Mouse (Mus musculus): ENCODE data around the gene Tmem186. TPM values are rescaled to one million over a fixed set of nuclear protein-coding genes. Genes with fewer than 3 reads are reported as not detected.

Tmem186 gene
- polyA plus RNA-seq, 1 experiment from 2014 or later, result 7.0 TPM

- no peak overlapping the region for H3K4me2 ChIP-seq (ENCODE audit: low read depth, low read length)
These were observed 42.3 kb upstream of the Tmem186 start for GRCm38 (mm10) chr16:8679780-8680179.

GRCm38 (mm10) chr16:8678676-8679075, 41.2 kb upstream of the Tmem186 start:
- Histone ChIP-seq H3K4me3 (ENCODE audit: low read depth, low read length) (no peak overlapping the region), H3K4me2 (ENCODE audit: low read depth, low read length) (peak overlapping the region; percentile 38; the same call in 1 of the 2 replicates), H3K36me3 (replicated peaks; ENCODE audit: insufficient read depth, low read length) (no peaks in the 10 kb centered on the region), H3K9me3 (ENCODE audit: low read length) (no peaks in the 10 kb centered on the region), H3K27ac (ENCODE audit: low read depth) (peak overlapping the region; percentile 95), H3K4me1 (ENCODE audit: insufficient read depth) (peaks cover 33% of the 10 kb centered on the region), H3K9ac (replicated peaks) (no peak overlapping the region; the same call in 1 of the 2 replicates), H3K27me3 (ENCODE audit: insufficient read depth, low read length) (no peaks in the 10 kb centered on the region)
- ATAC-seq (peak; percentile 36), DNase-seq (peak; percentile 63)
- TF ChIP-seq CTCF (IDR thresholded peaks at IDR 0.05; ENCODE audit: low read depth) (no peak), EP300 (IDR thresholded peaks at IDR 0.05; ENCODE audit: low read depth) (peak; percentile 75)
- 48% methylated on average over 4 of the region's 4 CpGs for WGBS (ENCODE audit: insufficient replicate concordance)

More at GRCm38 (mm10) chr16:8679780-8680179, 42.3 kb upstream of the Tmem186 start:
- Histone ChIP-seq H3K4me3 (ENCODE audit: low read depth, low read length) (no peak overlapping the region), H3K4me1 (ENCODE audit: insufficient read depth) (peaks cover 28% of the 10 kb centered on the region), H3K9ac (replicated peaks) (no peak overlapping the region), H3K36me3 (replicated peaks; ENCODE audit: insufficient read depth, low read length) (peaks cover 5% of the 10 kb centered on the region; the same call in 1 of the 2 replicates), H3K27ac (ENCODE audit: low read depth) (no peak overlapping the region), H3K9me3 (ENCODE audit: low read length) (no peaks in the 10 kb centered on the region), H3K27me3 (ENCODE audit: insufficient read depth, low read length) (no peaks in the 10 kb centered on the region)
- DNase-seq (no peak), ATAC-seq (no peak)
- WGBS (ENCODE audit: insufficient replicate concordance), result 66% methylated on average over 3 of the region's 3 CpGs
- TF ChIP-seq EP300 (IDR thresholded peaks at IDR 0.05; ENCODE audit: low read depth) (no peak), CTCF (IDR thresholded peaks at IDR 0.05; ENCODE audit: low read depth) (no peak)

- H3K27me3 ChIP-seq (ENCODE audit: insufficient read depth, low read length), result no peaks in the 10 kb centered on the region
- TF ChIP-seq CTCF (IDR thresholded peaks at IDR 0.05; ENCODE audit: low read depth) (no peak), EP300 (IDR thresholded peaks at IDR 0.05; ENCODE audit: low read depth) (no peak)
- no peak overlapping the region; the same call in 1 of the 2 replicates for H3K9ac ChIP-seq (replicated peaks)
- ATAC-seq, result peak; percentile 23; the same call in 1 of the 2 replicates
- peaks cover 39% of the 10 kb centered on the region for H3K4me1 ChIP-seq (ENCODE audit: insufficient read depth)
- H3K9me3 ChIP-seq (ENCODE audit: low read length), result no peaks in the 10 kb centered on the region
- peak overlapping the region; percentile 95 for H3K27ac ChIP-seq (ENCODE audit: low read depth)
- WGBS (ENCODE audit: insufficient replicate concordance), result 39% methylated on average over 5 of the region's 5 CpGs
- peak overlapping the region; percentile 36; the same call in 1 of the 2 replicates for H3K4me2 ChIP-seq (ENCODE audit: low read depth, low read length)
- no peak overlapping the region for H3K4me3 ChIP-seq (ENCODE audit: low read depth, low read length)
- no peaks in the 10 kb centered on the region for H3K36me3 ChIP-seq (replicated peaks; ENCODE audit: insufficient read depth, low read length)
- DNase-seq, result peak; percentile 81
These were observed 40.5 kb upstream of the Tmem186 start for GRCm38 (mm10) chr16:8678035-8678434.

GRCm38 (mm10) chr16:8676800-8677199, 39.3 kb upstream of the Tmem186 start:
- DNase-seq (peak; percentile 65), ATAC-seq (peak; percentile 20; the same call in 1 of the 2 replicates)
- H3K4me3 ChIP-seq (ENCODE audit: low read depth, low read length), result 0 out of 2 replicates have a peak overlapping the region, but pooled peaks have one; percentile 19
- peak overlapping the region; percentile 40; the same call in 1 of the 2 replicates for H3K9ac ChIP-seq (replicated peaks)
- WGBS (ENCODE audit: insufficient replicate concordance), result 45% methylated on average over 4 of the region's 4 CpGs
- no peaks in the 10 kb centered on the region for H3K9me3 ChIP-seq (ENCODE audit: low read length)
- peaks cover 45% of the 10 kb centered on the region for H3K4me1 ChIP-seq (ENCODE audit: insufficient read depth)
- TF ChIP-seq CTCF (IDR thresholded peaks at IDR 0.05; ENCODE audit: low read depth) (peak; percentile 95), EP300 (IDR thresholded peaks at IDR 0.05; ENCODE audit: low read depth) (no peak)
- peak overlapping the region; percentile 95 for H3K27ac ChIP-seq (ENCODE audit: low read depth)
- H3K36me3 ChIP-seq (replicated peaks; ENCODE audit: insufficient read depth, low read length), result no peaks in the 10 kb centered on the region
- H3K4me2 ChIP-seq (ENCODE audit: low read depth, low read length), result peak overlapping the region; percentile 64
- no peaks in the 10 kb centered on the region for H3K27me3 ChIP-seq (ENCODE audit: insufficient read depth, low read length)

GRCm38 (mm10) chr16:8676228-8676627, 38.7 kb upstream of the Tmem186 start:
- ATAC-seq (peak; percentile 35), DNase-seq (peak; percentile 57)
- WGBS (ENCODE audit: insufficient replicate concordance), result 40% methylated on average over 2 of the region's 2 CpGs
- Histone ChIP-seq H3K27me3 (ENCODE audit: insufficient read depth, low read length) (no peaks in the 10 kb centered on the region), H3K4me3 (ENCODE audit: low read depth, low read length) (peak overlapping the region; percentile 19), H3K27ac (ENCODE audit: low read depth) (peak overlapping the region; percentile 95), H3K4me2 (ENCODE audit: low read depth, low read length) (peak overlapping the region; percentile 64), H3K9me3 (ENCODE audit: low read length) (no peaks in the 10 kb centered on the region), H3K4me1 (ENCODE audit: insufficient read depth) (peaks cover 45% of the 10 kb centered on the region), H3K36me3 (replicated peaks; ENCODE audit: insufficient read depth, low read length) (no peaks in the 10 kb centered on the region), H3K9ac (replicated peaks) (peak overlapping the region; percentile 40)
- TF ChIP-seq EP300 (IDR thresholded peaks at IDR 0.05; ENCODE audit: low read depth), result peak; percentile 94
- no peak for TF ChIP-seq CTCF (IDR thresholded peaks at IDR 0.05; ENCODE audit: low read depth)

GRCm38 (mm10) chr16:8675559-8675958, 38.0 kb upstream of the Tmem186 start:
- no peaks in the 10 kb centered on the region for H3K36me3 ChIP-seq (replicated peaks; ENCODE audit: insufficient read depth, low read length)
- no peaks in the 10 kb centered on the region for H3K9me3 ChIP-seq (ENCODE audit: low read length)
- peak overlapping the region; percentile 95 for H3K27ac ChIP-seq (ENCODE audit: low read depth)
- WGBS (ENCODE audit: insufficient replicate concordance), result 54% methylated on average over 8 of the region's 8 CpGs
- no peaks in the 10 kb centered on the region for H3K27me3 ChIP-seq (ENCODE audit: insufficient read depth, low read length)
- no peak for TF ChIP-seq CTCF (IDR thresholded peaks at IDR 0.05; ENCODE audit: low read depth)
- TF ChIP-seq EP300 (IDR thresholded peaks at IDR 0.05; ENCODE audit: low read depth), result no peak
- ATAC-seq, result no peak
- peak overlapping the region; percentile 19; the same call in 1 of the 2 replicates for H3K4me3 ChIP-seq (ENCODE audit: low read depth, low read length)
- H3K9ac ChIP-seq (replicated peaks), result peak overlapping the region; percentile 40
- peaks cover 48% of the 10 kb centered on the region for H3K4me1 ChIP-seq (ENCODE audit: insufficient read depth)
- H3K4me2 ChIP-seq (ENCODE audit: low read depth, low read length), result peak overlapping the region; percentile 64
- DNase-seq, result peak; percentile 67

Data from liver, postnatal 0 days (tissue).